Mouse (Mus musculus) WW6 (cell line): Measurements from ENCODE around the gene Bpifa1.
"Not testable (repeated sequence)": the region's sequence is repeated elsewhere in the genome, so short reads cannot be mapped to it uniquely, and the experiment has no call there.

ENCODE experiments used
- DNase-seq: peaks from one replicate; pipeline ENCODE4 v3.0.0-alpha.2; 2013; ENCODE audit warnings: low read depth, low spot score

The Bpifa1 gene

DNA sequence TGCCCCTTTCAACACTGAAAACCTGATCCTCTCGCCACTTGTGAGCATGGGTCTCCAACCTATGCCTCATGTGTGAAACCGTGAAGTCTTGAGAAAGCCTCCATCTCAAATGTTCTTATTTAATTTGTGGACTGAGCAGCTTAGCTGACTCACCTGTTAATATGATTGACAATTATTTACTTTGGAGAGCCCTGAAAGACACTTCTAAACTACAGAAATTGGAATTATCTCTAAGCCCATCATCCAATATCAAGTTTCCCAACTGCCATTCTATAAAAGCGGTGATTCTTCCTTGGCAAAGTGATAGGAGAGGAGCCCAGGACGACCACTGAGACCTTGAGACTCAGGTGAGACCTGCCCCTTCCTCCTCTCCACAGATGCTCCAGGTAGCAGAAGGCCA is at the start of gene Bpifa1:
Gene Bpifa1, plus strand, starts transcription at position 301 of the 400 bp plus-strand sequence.
- no peak for DNase-seq

DNA sequence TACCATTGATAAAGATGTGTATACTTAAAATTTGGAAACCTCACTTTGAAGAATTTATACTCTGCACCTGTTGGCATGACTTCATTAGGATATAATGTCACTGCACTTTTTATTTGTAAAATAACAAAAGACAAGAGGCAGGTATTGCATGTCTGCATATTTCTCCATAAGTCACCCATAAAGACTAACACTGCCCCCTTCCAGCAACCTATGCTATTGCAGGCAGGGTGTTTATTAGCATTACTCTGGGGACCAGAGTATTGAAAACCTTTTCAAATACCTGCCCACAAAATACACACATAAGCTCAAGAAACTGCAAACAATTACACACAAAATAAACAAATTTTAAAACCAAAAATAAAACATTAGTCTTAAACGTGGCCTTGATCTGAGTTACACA is 44.9 kb upstream of the Bpifa1 start:
- DNase-seq: no peak

DNA sequence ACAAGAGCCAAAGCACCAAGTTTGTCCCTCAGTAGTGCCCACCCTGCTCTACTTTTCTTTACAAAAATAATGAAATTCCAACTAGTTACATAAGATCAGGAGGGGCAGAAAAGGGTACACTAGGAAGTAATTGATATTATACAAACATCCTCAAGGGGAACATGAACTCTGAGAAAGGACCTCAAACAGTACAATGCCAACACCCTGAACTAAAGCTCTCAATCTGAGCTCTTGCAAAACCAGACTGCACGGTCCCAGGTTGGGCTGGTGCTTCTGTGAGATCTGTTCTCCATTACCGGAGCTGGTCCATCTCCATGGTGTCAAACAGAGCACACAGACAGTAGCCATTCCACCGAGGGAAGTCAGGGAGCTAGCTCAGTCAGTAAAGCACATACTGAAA is 25.3 kb upstream of the Bpifa1 start:
- no peak for DNase-seq

DNA sequence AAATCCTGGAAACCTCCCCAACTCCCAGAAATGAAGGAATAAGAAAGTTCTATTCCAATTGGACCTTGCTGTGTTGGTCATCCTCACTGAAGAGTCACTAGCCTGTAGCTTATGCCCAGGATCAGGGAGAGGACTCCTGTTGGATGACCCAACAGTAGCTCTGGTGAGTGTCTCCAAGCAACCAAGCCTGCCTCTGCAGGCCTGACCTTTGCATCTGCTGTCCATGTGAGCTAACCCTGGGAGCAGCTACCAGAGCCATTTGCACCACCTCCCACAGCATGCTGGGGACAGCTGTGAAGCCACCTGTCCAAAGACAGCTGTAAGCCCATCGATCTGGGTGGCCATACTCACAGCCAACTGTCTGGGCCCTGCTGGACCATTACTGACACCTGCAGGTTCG is 12.6 kb upstream of the Bpifa1 start, which contains the start of gene Bpifa3:
Gene Bpifa3, plus strand, starts transcription at position 217 of the 400 bp plus-strand sequence.
- DNase-seq: no peak

DNA sequence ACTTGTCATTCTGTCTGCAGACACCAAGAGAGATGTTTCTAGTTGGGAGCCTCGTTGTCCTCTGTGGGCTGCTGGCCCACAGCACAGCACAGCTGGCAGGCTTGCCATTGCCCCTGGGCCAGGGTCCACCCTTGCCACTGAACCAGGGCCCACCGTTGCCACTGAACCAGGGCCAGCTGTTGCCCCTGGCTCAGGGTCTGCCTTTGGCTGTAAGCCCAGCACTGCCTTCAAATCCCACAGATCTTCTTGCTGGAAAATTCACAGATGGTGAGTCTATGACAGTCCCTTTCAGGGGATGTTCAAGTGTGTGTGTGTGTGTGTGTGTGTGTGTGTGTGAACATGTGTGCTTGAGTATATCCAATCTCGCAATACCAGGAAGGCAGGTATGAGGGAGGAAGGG is 1.1 kb downstream of the Bpifa1 start:
- no peak for DNase-seq

DNA sequence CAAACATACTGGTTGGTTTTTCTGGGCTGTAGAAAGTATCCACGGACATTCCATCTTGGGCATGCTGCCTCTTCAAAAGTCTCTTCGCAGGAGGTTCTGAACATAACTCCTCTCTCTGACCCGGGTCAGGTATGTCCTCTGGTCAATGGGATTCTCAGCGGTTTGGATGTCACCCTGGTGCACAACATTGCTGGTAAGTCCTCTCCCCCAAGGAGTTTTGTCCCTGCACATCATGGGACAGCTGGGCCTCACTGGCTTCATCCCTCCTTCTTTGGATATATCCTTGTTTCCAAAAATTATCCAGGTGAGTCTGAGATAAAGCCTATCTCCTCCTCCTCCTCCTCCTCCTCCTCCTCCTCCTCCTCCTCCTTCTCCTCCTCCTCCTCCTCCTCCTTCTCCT is 4.8 kb downstream of the Bpifa1 start:
- no peak for DNase-seq

DNA sequence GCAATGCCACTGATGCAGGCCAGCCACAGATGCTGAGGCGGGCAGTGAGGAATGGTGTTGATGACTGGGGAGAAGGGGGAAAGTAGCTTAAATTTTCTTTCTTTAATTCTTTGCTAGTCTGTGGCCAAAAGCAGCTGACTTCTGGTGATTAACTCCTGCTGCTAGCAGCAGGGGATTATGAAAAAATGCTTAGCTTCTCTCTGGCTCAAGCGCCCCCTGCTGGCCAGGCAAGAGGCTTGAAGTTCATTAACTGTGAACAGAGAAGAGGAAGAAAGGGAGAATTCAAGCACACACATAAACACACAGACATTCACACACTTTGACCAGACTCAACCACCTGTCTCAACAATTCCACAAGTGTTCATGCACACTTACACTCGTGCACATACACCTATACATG is 15.8 kb downstream of the Bpifa1 start:
- DNase-seq: peak; percentile 18

DNA sequence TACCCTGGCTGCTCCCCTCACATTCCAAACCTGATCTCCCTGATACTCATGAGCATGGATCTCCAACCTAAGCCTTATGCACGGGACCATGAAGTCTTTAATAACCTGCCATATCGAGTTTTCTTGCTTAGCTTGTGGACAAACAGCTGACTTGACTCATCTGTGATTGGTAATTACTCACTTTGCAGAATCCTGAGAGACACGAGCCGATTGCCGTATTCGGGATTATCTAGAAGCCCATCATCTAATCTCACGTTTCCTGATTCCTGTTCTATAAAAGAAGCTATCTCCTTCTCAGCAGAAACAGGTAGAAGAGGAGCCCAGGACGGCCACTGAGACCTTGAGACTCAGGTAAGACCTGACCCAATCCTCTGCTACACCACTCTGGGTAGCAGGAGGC is 19.6 kb downstream of the Bpifa1 start, which contains the start of gene Bpifa5:
Gene Bpifa5, plus strand, starts transcription at position 301 of the 400 bp plus-strand sequence.
- DNase-seq: no peak

DNA sequence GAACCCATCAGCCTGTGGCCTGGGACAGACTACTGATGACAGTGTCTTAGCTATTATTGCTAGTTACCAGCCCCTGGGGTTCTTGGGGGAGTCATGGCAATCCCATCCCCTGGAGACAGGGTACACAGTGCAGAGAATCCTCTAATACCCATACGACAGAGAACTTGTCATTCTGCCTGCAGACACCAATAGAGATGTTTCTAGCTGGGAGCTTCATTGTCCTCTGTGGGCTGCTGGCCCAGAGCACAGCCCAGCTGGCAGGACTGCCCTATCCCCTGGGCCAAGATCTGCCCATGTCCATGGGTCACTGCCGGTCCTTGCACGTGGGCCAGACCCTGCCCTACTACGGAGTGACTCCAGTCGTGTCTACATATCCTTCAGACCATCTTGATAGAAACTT is 20.6 kb downstream of the Bpifa1 start:
- no peak for DNase-seq

DNA sequence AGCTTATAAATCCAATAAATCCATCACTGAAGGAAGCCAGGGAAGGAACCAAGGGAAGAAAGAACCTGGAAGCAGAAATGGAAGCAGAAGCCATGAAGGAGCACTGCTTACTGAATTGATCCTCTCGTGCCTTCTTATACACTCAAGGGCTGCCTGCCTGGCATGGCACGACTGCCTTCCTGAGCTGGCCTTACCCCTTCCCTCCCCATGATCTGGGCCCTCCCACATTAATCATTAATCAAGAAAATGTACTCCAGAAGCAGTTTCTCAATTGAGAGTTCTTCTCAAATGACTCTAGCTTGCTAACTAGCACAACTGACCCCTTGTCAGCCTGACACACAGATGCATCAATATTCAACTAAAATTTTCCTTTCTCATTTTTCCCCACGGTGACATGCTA is 26.5 kb downstream of the Bpifa1 start:
- DNase-seq: no peak

DNA sequence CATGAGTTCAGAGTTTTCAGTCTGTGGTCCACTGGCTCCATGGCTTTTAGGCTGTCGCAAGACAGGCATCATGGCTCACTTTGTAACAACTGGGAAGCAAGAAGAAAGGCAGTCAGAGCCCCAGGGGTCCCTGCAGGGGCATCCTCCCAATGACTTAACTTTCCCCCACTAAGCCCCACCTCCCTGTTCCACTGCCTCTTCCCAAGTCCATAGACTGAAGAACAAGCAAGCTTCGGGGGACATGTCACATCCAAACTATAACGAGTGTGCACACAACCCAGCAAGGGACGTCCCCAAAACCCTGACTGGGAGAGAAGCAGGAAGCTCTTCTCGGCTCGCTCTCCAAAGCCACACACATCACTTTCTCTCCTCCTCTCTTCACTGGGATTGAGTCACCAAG is 28.9 kb downstream of the Bpifa1 start:
- no peak for DNase-seq

DNA sequence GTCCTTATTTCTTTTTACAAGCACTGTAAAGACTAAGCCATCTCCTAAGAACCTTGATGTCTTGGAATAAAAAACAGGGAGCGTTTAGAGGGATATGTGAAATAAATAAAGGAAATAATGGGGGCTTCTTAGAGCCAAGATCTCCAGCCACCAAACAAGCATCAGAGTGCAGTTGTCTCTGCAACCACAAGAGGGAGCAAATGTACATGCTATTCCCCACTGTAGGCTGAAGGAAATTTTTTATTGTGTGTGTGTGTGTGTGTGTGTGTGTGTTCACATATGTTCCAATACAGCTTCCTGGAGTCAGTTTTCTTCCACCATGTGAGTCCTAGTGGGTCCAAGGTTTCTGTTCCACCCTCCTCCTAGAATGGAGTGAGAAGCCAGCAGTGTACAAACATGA is 30.6 kb downstream of the Bpifa1 start:
- DNase-seq: no peak

DNA sequence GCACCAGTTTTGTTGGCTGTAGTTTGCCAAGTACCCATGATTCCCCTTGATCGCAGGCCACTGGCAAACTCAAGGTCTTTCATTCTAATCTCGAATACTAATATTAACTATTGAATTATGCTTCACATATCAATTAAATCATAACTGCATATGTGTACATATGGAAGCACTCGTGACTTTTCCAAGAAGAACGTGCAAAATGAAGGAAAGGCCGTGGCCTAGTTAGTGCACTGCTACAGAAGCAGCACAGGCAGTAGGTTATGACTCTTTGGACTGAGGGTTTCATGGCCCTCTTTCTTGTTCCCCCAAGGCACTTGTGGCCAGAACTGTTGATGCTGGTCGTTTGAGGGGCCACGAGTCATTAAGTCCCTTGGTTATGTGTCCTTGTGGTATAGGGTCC is 39.2 kb downstream of the Bpifa1 start:
- not testable (repeated sequence) for DNase-seq

DNA sequence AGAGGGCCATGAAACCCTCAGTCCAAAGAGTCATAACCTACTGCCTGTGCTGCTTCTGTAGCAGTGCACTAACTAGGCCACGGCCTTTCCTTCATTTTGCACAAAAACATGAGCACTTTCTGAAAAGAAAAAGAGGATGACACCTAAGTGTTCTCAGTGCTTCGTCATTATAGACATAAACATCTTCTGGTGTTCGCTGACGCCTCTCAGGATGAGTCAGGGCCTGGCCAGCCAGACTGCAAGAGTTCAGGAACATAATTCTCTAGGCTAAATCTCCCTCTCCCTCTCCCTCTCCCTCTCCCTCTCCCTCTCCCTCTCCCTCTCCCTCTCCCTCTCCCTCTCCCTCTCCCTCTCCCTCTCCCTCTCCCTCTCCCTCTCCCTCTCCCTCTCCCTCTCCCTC is 40.4 kb downstream of the Bpifa1 start:
- DNase-seq: not testable (repeated sequence)

DNA sequence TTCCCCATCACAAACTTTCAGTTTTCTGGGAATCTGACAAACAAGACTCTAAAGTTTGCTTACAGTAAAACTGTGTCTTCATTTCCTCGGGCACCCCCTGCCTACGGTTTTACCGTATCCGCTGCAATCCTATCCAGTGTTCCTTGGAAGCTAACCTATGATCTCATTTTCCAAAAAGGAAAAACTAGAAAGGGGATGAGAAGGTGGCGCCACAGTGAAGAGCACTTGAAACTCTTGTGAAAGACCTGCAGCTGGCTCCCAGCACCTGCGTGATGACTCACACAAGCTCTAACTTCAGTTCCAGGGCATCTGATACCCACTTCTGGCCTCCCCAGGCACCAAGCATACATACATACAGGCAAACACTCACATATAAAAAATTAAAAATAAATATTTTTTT is 42.6 kb downstream of the Bpifa1 start:
- DNase-seq: no peak

DNA sequence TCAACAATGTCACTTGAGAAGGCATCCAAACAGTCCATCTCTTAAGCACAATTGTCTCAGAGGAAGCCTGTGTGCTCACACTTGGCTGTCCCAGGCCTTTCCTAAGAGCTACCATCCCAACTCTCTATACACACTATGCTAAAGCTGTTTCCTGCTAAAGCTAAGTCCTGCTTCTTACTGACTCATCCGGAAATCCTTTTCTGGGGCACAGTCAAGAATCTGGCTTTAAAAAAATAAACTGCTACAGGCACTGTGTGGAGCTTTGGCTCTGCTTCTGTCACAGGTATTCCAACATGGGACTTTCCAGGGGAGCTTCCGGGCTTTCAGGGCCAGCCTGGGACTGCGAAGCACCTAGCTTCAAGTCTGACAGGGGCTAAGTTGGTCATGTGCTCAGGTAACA is 43.1 kb downstream of the Bpifa1 start:
- no peak for DNase-seq

DNA sequence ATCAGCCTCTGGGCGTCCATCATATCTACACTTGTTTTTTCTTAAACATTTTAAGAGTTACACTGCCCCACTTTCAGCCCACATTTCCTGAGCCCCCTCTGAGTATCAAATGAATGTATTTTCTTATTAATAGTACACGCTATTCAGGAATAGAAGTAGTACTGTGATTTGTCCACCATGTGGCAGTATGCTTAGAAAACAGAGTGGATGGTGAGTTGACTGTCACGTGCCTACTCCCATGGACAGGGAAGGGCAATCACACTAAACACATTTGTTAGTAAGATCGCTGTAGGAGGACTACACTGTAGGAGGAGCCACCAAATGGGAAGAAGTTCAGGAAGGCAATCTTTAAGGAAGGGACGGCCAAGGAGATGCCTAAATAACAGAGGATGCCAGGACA is 44.8 kb downstream of the Bpifa1 start:
- no peak for DNase-seq

DNA sequence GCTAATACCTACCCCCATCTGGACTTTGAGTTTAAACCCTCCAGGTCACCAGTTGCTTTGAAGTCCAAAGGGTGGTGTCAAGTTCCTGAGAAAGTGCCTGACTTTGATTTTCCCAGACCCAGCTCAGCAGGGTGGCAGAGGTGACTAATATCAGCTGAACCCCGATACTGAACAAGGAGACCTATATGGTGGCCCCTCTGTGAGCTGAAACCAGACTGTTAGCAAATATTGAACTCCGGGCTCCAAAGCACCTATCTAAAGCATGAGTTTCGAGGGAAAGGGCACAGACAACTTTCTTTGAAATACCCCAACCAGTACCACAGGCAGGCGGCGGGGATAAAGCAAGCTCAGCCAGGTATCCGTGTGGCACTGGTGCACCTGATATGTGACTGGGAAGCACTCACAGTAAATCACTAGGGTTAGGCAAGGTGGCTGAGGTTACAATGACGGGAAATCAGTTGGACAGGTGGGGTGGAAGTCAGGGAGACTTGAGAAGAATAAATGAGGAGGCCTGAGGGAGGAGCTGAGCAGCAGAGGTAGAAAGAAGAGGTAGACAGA is 47.3 kb downstream of the Bpifa1 start:
- DNase-seq: no peak

DNA sequence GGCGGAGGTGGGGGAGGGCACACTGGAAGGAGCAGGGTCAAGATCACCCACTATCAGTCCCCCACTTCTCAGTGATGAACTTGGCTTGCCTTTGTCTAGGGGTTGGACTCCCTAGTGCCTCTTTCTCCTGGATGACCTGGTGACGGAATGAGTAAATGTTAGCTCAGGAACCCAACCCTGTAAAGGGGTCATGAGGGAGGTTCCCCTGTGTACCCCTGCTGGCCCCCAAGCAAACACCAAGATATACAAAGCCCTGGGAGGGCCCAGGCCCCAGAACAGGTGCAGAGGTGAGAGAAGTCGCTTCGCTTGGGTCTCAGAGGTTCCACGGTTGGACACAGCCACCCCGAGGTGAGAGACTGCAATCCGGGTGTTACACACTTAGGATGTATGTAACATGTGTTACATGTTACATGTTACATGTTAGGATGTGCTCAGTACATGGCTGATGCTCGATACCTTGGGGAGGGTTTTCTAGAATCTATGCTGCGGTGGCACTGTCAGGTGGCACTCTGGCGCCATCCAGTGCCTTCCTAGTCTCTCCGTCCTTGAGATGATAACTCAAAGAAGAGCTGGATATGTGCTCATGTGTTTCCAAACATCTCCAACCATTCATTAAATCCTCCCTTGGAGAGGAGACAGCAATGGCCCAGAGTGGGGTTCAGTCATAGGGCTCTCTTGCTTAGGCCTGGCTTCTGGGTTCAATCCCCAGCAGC is 48.0 kb downstream of the Bpifa1 start, which contains the start of gene Bpifb1:
Gene Bpifb1, plus strand, starts transcription at position 273 of the 713 bp plus-strand sequence.
- DNase-seq: no peak

DNA sequence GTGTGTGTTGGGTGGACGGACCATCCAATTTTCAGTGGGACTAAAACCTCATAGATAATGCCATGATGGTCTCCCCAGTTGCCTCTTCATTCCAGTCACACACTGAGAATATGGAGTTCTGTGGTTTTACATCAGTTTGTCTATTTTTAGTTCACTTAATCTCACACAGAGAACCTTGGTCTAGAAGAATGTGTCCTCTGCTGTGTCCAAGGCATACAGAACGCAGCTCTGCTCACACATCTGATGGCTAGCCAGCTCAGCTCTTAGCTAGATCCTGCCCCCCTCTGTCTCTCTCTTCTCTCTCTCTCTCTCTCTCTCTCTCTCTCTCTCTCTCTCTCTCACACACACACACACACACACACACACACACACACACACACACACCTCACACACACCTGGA is 49.5 kb downstream of the Bpifa1 start:
- DNase-seq: no peak

DNA sequence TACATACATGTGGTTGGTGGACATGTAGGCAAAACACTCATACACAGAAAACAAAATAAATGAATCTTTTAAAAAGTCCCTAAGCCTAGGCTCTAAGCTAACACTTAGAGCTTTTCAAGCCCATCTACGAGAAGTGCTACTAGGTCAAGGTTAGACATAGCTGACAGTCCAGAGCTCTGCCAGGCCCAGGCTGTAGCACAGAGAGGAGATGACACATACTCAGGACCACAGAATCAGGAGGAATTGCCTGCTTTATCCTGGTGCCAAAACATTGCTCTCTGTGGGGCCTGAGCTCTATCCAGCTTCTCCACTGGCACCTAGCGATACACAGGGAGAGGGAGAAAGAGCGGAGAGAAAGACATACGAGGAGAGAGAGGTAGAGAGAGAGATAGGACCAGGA is 50.4 kb downstream of the Bpifa1 start:
- DNase-seq: no peak

DNA sequence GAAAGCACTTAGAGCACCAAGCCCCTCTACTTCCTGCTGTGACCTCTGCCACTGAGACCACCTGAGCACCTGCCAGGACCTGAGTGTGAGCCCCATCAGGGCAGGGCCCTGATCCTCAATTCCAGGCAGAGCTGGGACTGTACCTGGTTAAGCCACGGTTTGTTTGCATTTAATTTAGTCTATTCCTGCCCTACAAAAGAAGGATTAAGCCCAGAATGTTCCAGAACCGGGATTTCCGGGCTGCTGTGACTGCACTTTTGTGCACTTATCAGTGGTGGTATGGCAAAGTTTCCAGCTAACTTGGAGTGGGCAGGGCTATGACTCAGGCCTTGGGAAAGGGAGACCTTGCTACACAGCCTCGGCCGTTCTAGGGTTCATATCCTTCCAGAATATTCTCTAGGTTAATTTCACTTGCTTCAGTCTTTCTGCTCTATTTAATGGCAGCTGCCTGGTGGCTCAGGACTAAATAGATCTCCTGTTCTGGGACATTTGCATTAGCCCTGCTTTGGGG is 51.4 kb downstream of the Bpifa1 start:
- DNase-seq: no peak

DNA sequence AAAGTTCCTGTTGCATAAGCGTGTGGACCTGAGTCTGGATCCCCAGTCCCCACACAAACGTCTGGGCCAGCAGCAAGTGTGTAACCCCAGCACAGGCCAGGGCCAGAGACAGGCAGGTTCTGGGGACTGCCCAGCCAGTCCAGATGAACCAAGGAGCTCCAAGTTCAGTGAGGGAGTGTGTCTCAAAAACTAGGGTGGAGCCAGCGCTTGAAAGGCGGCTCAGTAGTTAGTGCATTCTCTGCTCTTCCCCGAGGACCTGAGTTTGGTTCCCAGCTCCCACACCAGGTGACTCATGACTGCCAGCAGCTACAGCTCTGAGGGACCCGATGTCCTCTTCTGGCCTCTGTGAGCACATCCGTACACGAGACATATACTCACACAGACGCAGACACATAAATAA is 54.4 kb downstream of the Bpifa1 start:
- DNase-seq: no peak
